Mouse (Mus musculus) testis, adult 2 months (tissue): ENCODE measurements around the gene Ahdc1.

Experiments
- CTCF ChIP-seq: fragments of 200-500 bp; IDR thresholded peaks from 2 replicates; pipeline ENCODE4 v1.5.1; 2012; ENCODE audit warnings: low read depth, mild to moderate bottlenecking, inconsistent platforms, low read length, moderate library complexity; ENCODE audit not compliant: control insufficient read depth, insufficient read depth, insufficient replicate concordance
- POLR2A ChIP-seq: fragments of 200-500 bp; IDR thresholded peaks from 2 replicates; pipeline ENCODE4 v1.6.1; 2012; ENCODE audit warnings: low read depth, mild to moderate bottlenecking, inconsistent platforms, low read length, moderate library complexity; ENCODE audit not compliant: control insufficient read depth

DNA sequence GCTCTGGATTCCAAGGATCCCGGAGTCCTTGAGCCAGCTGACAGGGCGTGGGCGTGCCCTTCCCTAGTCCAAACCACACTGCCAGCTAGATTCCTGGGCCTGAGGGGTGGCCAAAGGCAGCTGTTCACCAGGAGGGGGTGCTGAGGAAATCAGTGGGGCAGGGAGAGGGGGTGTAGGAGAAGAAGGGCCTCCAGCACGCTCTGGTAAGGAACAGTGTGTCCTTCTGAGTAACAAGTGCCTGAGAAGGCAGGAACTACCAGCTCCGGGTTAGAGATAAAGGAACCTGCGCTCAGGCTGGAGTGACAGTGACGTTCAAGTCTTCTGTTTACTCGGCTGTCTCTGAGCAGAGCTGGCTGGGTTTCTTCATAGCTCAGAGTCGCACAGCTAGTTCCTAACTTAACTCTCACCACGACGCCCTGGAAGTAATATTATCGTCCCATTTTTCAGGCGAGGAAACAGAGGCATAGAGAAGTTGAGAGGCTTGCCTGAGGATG is 96.8 kb downstream of the Ahdc1 start:
- TF ChIP-seq CTCF = peak; percentile 14; the same call in 1 of the 2 replicates
- no peak for TF ChIP-seq POLR2A
